Mouse (Mus musculus) stomach, embryonic 14.5 days (tissue): ENCODE data around the gene Eif2a. TPM values are rescaled to one million over a fixed set of nuclear protein-coding genes. Genes with fewer than 3 reads are reported as not detected.

ENCODE experiments used
- polyA plus RNA-seq: library from polyadenylated mRNA; unstranded; fragments of >200 nt; fragmentation: Nextera tagmentation; extraction: Ambion mirVana; gene quantifications from 2 replicates; pipeline ENCODE4 v1.2.1, GENCODE M21; 2014

Eif2a gene
- polyA plus RNA-seq, 1 experiment from 2014 or later, result 56.1 TPM

Other genes starting within 250 kb of the Eif2a start
- gene Tsc22d2, start 111.1 kb upstream of the Eif2a start, polyA plus RNA-seq, result 15.0 and 16.5 TPM in 2 replicates
- 119 and 143 TPM in 2 replicates for gene Serp1, start 71 bp downstream of the Eif2a start, polyA plus RNA-seq
- gene Selenot, start 50.8 kb downstream of the Eif2a start, polyA plus RNA-seq, result 20.1 and 23.0 TPM in 2 replicates
- gene Erich6, start 111.4 kb downstream of the Eif2a start, polyA plus RNA-seq, result not detected in 2 replicates
- 5.5 and 5.9 TPM in 2 replicates for gene Siah2, start 166.6 kb downstream of the Eif2a start, polyA plus RNA-seq